Mouse (Mus musculus) lung, postnatal 0 days (tissue): ENCODE measurements around the gene Rpl18.

ENCODE experiments used
- CTCF ChIP-seq: IDR thresholded peaks from 2 replicates; pipeline ENCODE4 v1.5.1; 2016; ENCODE audit warnings: antibody characterized with exemption, mild to moderate bottlenecking
- EP300 ChIP-seq: IDR thresholded peaks from 2 replicates; pipeline ENCODE4 v1.6.1; 2016; ENCODE audit warnings: antibody characterized with exemption, mild to moderate bottlenecking, control low read depth

- TF ChIP-seq EP300 (no peak), CTCF (no peak)
These were observed 2.0 kb downstream of the Rpl18 start for GRCm38 (mm10) chr7:45716952-45717917.
